Mouse (Mus musculus): ENCODE results near the gene Asb16. TPM values are rescaled to one million over a fixed set of nuclear protein-coding genes. Genes with fewer than 3 reads are reported as not detected.

Asb16 gene
- polyA plus RNA-seq, 1 experiment from 2014 or later = 0.10 TPM

DNA sequence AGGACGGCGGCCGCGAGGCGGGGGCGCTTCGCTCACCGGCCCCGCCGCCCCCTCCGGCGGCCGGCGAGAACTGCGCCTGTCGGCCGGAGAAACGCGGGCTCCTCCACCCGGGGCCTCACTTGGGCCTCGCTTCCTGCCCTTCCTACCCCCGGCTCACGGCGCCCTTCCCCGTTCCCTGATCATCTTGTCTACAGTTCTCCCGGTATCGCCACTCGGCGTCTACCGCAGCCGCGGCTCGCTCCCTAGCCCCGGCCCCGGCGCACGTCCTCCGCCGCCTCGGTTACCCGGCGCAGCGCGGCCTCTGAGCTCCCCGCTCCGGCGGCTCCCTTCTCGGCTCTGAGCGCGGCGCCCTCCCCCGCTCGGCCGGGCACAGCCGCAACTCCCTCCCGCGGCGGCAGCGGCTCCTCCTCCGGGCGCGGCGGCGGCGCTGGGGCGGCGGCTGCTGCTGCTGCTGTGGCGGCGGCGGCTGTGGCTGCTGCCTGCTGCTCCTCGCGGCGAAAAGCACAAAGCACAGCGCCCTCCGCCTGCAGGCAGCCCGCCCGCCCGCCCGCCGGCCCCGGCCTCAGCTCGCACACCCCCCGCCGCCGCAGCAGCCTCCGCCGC lies 48.9 kb downstream of the Asb16 start:
- no peak; the same call in 1 of the 2 replicates for ATAC-seq
- Histone ChIP-seq H3K27me3 (ENCODE audit: control insufficient read depth, insufficient read depth, low read depth, low read length) (no peaks in the 10 kb centered on the region), H3K4me1 (ENCODE audit: control insufficient read depth, insufficient read depth, low read length) (peaks cover 19% of the 10 kb centered on the region), H3K36me3 (ENCODE audit: control insufficient read depth, insufficient read depth, low read length) (peaks cover 20% of the 10 kb centered on the region), H3K9me3 (replicated peaks; ENCODE audit: control insufficient read depth, low read length, poor library complexity, severe bottlenecking) (no peaks in the 10 kb centered on the region), H3K4me2 (ENCODE audit: low read length) (peak overlapping the region; percentile 78), H3K4me3 (ENCODE audit: low read depth, low read length) (peak overlapping the region; percentile 92), H3K27ac (ENCODE audit: low read length) (peak overlapping the region; percentile 98), H3K9ac (ENCODE audit: low read depth, low read length) (peak overlapping the region; percentile 99)
- WGBS = under 1% methylated on average over 51 of the region's 87 CpGs

DNA sequence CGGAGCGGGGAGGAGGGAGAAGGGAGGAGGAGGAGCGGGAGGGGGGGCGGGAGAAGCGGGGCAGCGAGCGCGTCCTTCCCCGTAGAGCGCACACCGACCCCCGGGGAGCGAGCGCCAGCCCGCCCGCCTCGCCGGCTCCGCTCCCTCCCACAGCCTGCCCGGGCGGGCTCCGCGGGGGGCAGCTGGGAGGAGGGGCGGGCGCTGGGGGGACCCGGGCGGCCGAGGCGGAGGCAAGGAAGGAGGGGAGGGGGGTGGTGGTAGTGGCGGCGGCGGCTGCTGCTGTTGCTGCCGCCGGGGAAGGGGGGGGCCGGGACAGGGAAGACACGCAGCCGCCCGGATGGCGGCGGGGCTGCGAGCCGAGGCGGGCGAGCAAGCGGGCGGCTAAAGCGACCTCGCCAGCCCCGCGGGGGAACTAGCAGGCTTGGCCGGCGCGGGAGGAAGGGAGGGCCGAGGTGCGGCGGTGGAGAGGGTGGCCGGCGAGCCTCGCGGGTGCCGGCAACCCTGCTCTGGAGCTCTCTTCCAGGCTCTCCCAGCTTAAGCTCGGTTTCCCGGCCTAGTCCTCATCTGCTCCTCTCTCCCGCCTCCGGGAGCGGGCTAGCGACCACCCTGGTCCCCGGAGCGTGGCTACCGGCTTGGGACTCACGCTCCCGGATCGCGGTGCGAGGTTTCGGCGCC lies 49.5 kb downstream of the Asb16 start:
- under 1% methylated on average over 29 of the region's 77 CpGs for WGBS
- Histone ChIP-seq H3K9ac (ENCODE audit: low read depth, low read length) (peak overlapping the region; percentile 99), H3K9me3 (replicated peaks; ENCODE audit: control insufficient read depth, low read length, poor library complexity, severe bottlenecking) (no peaks in the 10 kb centered on the region), H3K27me3 (ENCODE audit: control insufficient read depth, insufficient read depth, low read depth, low read length) (no peaks in the 10 kb centered on the region), H3K27ac (ENCODE audit: low read length) (peak overlapping the region; percentile 98), H3K36me3 (ENCODE audit: control insufficient read depth, insufficient read depth, low read length) (peaks cover 14% of the 10 kb centered on the region), H3K4me3 (ENCODE audit: low read depth, low read length) (peak overlapping the region; percentile 92), H3K4me2 (ENCODE audit: low read length) (peak overlapping the region; percentile 78), H3K4me1 (ENCODE audit: control insufficient read depth, insufficient read depth, low read length) (peaks cover 19% of the 10 kb centered on the region)
- peak; percentile 27 for ATAC-seq

DNA sequence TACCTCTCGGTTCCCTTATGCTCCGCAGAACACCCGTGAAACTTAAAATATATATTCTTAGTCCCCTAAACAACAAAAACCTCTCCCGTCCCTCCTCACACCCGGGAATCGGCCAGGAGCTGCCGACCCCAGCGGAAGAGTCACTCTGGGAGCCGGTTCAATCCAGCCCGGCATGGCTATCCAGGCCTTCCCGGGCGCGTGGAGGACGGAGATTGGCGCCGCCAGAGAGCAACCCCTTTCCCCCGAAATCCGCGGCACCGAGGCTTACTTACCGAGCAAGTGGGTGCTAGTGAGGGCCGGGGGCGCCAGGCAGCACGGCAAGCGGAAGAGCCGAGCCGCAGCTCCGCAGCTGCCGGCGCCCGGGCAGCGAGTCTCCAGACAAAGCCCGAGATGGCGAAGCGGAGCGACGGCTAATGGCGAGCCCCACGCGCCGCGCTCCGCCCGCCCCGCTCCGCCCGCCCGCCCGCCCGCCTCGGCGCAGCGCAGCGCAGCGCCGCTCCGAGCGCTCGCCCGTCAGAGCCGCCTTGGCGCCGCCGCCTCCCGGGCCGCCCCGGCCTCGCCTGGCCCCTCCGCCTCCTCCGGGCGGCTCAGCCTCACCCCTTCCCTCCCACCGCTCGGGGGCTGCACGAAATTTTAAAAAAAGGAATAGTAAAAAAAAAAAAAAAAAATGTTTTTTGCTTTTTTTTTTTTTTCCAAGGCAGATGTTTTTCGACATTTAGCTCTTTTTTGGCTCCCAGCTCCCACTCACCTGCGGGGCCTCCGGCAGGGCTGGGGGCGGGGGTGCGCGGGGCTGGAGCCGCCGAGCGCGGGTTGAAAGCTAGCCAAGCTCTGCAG lies 50.2 kb downstream of the Asb16 start:
- WGBS = under 1% methylated on average over 56 of the region's 84 CpGs
- H3K4me3 ChIP-seq (ENCODE audit: low read depth, low read length) = peak overlapping the region; percentile 92
- H3K4me1 ChIP-seq (ENCODE audit: control insufficient read depth, insufficient read depth, low read length) = peaks cover 19% of the 10 kb centered on the region
- peak overlapping the region; percentile 98 for H3K27ac ChIP-seq (ENCODE audit: low read length)
- no peaks in the 10 kb centered on the region for H3K27me3 ChIP-seq (ENCODE audit: control insufficient read depth, insufficient read depth, low read depth, low read length)
- ATAC-seq = no peak
- no peaks in the 10 kb centered on the region for H3K9me3 ChIP-seq (replicated peaks; ENCODE audit: control insufficient read depth, low read length, poor library complexity, severe bottlenecking)
- peak overlapping the region; percentile 78 for H3K4me2 ChIP-seq (ENCODE audit: low read length)
- peak overlapping the region; percentile 99 for H3K9ac ChIP-seq (ENCODE audit: low read depth, low read length)
- H3K36me3 ChIP-seq (ENCODE audit: control insufficient read depth, insufficient read depth, low read length) = peaks cover 7% of the 10 kb centered on the region

DNA sequence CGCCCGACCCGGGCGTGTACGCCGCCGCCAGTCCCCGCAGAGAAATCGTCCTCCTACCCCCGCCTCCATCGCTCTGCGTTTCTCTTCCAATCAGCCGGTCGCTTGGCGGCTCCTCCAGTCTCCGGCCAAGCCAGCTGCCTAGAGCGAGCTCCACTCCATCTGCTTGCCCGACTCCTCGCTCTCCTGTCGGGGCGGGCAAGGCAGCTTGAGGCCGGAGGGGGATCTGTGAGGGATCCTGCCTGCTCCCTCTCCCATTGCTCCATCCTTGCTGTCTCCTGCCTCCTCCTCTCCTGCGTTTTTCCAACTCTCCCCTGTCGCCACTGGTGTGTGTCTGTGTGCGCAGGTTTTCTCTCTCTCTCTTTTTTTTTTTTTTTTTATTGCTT lies 50.9 kb downstream of the Asb16 start, which contains the start of gene Ubtf:
Gene Ubtf, minus strand, starts transcription at position 333 of the 383 bp plus-strand sequence.
- H3K4me1 ChIP-seq (ENCODE audit: control insufficient read depth, insufficient read depth, low read length) = peaks cover 19% of the 10 kb centered on the region
- no peaks in the 10 kb centered on the region for H3K9me3 ChIP-seq (replicated peaks; ENCODE audit: control insufficient read depth, low read length, poor library complexity, severe bottlenecking)
- H3K27me3 ChIP-seq (ENCODE audit: control insufficient read depth, insufficient read depth, low read depth, low read length) = no peaks in the 10 kb centered on the region
- peak within 1 kb of the TSS; percentile 98 for H3K27ac ChIP-seq (ENCODE audit: low read length)
- H3K36me3 ChIP-seq (ENCODE audit: control insufficient read depth, insufficient read depth, low read length) = peaks cover 1% of the 10 kb centered on the region; the same call in 1 of the 2 replicates
- peak within 1 kb of the TSS; percentile 78 for H3K4me2 ChIP-seq (ENCODE audit: low read length)
- peak within 1 kb of the TSS; percentile 92 for H3K4me3 ChIP-seq (ENCODE audit: low read depth, low read length)
- no peak for ATAC-seq
- WGBS = 0% methylated on average over 25 of the region's 25 CpGs
- peak within 1 kb of the TSS; percentile 99 for H3K9ac ChIP-seq (ENCODE audit: low read depth, low read length)

DNA sequence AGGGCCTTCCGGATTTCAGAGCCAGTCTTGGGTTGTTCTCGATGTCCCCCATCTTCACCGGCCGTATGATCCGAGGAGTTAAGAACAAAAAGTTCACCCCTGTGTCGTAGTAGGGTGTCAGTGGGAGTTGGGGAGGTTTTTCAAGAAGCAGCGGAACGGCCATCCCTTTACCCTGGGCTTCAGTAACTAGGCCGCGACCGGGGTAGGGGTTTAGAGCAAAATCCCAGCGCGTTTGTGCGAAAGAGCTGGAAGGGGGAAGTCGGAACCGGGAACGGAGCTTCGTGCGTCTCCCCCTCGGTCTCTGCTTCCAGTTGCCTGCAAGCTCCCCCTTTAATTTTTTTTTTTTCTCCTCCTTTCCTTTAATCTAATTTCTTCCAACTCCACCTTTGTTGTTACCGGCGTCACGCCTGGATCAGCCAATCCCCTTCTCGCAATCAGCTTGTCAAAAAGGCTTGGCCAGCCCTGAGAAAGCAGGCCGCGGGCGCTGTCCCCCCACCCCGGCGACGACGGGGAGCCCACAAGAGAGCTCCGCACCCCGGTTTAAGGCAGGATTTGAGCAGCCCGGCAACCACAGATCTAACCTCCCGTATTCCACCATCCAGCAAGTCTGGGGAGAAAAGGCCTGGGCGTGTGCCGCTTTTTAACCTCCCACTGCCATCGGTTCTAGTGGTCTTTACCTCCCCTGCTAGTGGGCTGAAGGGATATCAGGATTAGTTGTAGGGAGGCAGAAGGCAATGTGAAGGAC lies 51.6 kb downstream of the Asb16 start:
- Histone ChIP-seq H3K4me3 (ENCODE audit: low read depth, low read length) (peak overlapping the region; percentile 92), H3K9ac (ENCODE audit: low read depth, low read length) (peak overlapping the region; percentile 99), H3K4me1 (ENCODE audit: control insufficient read depth, insufficient read depth, low read length) (peaks cover 19% of the 10 kb centered on the region), H3K36me3 (ENCODE audit: control insufficient read depth, insufficient read depth, low read length) (no peaks in the 10 kb centered on the region), H3K4me2 (ENCODE audit: low read length) (peak overlapping the region; percentile 78), H3K27ac (ENCODE audit: low read length) (peak overlapping the region; percentile 98), H3K27me3 (ENCODE audit: control insufficient read depth, insufficient read depth, low read depth, low read length) (no peaks in the 10 kb centered on the region), H3K9me3 (replicated peaks; ENCODE audit: control insufficient read depth, low read length, poor library complexity, severe bottlenecking) (no peaks in the 10 kb centered on the region)
- under 1% methylated on average over 38 of the region's 38 CpGs for WGBS
- ATAC-seq = peak; percentile 55

DNA sequence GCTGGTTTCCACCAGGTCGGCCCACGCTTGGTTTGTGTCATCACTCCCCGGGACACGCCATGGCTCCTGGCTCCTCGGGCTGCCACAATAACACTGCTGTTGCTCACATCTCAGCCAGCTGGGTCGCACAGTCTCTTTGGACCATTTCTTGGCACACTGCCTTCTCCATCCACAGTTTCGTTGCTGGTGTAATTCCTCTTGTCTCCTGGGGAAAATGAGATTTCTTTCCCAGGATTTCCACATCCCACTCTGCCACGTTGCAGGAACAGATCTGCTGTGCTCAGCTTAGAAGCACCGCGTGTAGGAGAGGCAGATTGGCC lies 52.1 kb downstream of the Asb16 start:
- Histone ChIP-seq H3K9me3 (replicated peaks; ENCODE audit: control insufficient read depth, low read length, poor library complexity, severe bottlenecking) (no peaks in the 10 kb centered on the region), H3K36me3 (ENCODE audit: control insufficient read depth, insufficient read depth, low read length) (no peaks in the 10 kb centered on the region), H3K9ac (ENCODE audit: low read depth, low read length) (peak overlapping the region; percentile 99), H3K27me3 (ENCODE audit: control insufficient read depth, insufficient read depth, low read depth, low read length) (no peaks in the 10 kb centered on the region), H3K4me3 (ENCODE audit: low read depth, low read length) (peak overlapping the region; percentile 92), H3K4me1 (ENCODE audit: control insufficient read depth, insufficient read depth, low read length) (peaks cover 17% of the 10 kb centered on the region), H3K27ac (ENCODE audit: low read length) (peak overlapping the region; percentile 98), H3K4me2 (ENCODE audit: low read length) (peak overlapping the region; percentile 78)
- 7% methylated on average over 10 of the region's 10 CpGs for WGBS
- peak; percentile 12; the same call in 1 of the 2 replicates for ATAC-seq

DNA sequence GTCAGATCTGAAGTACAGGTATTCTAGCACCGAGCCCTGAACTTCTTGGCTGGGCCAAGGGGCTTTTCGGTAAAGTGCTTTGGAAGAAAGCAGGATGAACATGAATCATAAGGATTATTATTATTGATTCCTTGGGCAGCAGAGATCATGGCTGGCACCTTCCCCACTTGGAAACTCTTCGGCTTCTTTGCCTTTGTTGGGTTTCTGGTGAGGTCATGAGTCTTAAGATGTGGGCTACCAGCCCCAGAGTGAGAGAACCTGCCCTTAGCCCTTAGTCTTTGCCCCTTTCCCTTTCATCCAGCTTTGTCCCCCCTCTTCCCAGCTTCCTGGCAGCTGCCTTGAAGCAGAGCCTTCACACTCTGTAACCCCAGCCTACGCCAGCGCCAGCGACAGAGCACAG lies 53.4 kb downstream of the Asb16 start:
- Histone ChIP-seq H3K27me3 (ENCODE audit: control insufficient read depth, insufficient read depth, low read depth, low read length) (no peaks in the 10 kb centered on the region), H3K9me3 (replicated peaks; ENCODE audit: control insufficient read depth, low read length, poor library complexity, severe bottlenecking) (no peaks in the 10 kb centered on the region), H3K9ac (ENCODE audit: low read depth, low read length) (no peak overlapping the region), H3K4me1 (ENCODE audit: control insufficient read depth, insufficient read depth, low read length) (peaks cover 9% of the 10 kb centered on the region), H3K27ac (ENCODE audit: low read length) (no peak overlapping the region), H3K4me2 (ENCODE audit: low read length) (no peak overlapping the region), H3K4me3 (ENCODE audit: low read depth, low read length) (no peak overlapping the region), H3K36me3 (ENCODE audit: control insufficient read depth, insufficient read depth, low read length) (no peaks in the 10 kb centered on the region)
- WGBS = 78% methylated on average over 6 of the region's 6 CpGs
- no peak for ATAC-seq

DNA sequence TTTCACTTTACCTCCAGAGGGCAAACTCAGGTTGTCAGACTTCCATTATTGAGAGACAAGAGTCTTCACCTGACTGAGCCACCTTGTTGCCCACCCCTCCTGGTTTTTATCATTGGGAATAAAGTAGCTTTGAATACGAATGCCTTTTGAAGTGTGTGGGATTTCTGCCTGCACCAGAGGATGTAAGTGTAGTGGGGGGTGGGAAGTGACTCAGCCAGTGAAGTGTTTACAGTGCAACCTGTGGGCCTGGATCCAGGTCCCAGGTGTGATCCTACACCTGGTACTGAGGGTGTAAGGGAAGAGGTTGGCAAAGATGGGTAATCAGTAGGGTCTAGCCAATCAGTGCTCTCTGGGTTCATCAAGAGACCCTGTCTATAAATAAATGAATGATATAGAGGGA lies 55.0 kb downstream of the Asb16 start:
- Histone ChIP-seq H3K4me1 (ENCODE audit: control insufficient read depth, insufficient read depth, low read length) (peaks cover 9% of the 10 kb centered on the region), H3K36me3 (ENCODE audit: control insufficient read depth, insufficient read depth, low read length) (no peaks in the 10 kb centered on the region), H3K4me2 (ENCODE audit: low read length) (no peak overlapping the region), H3K27me3 (ENCODE audit: control insufficient read depth, insufficient read depth, low read depth, low read length) (no peaks in the 10 kb centered on the region), H3K9ac (ENCODE audit: low read depth, low read length) (no peak overlapping the region), H3K4me3 (ENCODE audit: low read depth, low read length) (no peak overlapping the region), H3K27ac (ENCODE audit: low read length) (no peak overlapping the region), H3K9me3 (replicated peaks; ENCODE audit: control insufficient read depth, low read length, poor library complexity, severe bottlenecking) (no peaks in the 10 kb centered on the region)
- WGBS = 89% methylated on average over 1 of the region's 1 CpGs
- ATAC-seq = no peak

Data from midbrain, embryonic 16.5 days (tissue).